Comparison of ENCODE assay signal across 21 mouse cellular contexts in genomic region chr3:54892218-54892617, GRCm38 (mm10). TPM values are rescaled to one million over a fixed set of nuclear protein-coding genes. Genes with fewer than 3 reads are reported as not detected.
"Had no signal": no experiment of that assay in that cellular context is flagged by ENCODE, and none has a peak within 500 bp of the region (broad histone marks: within the 10 kb centered on the region; RNA-seq: fewer than 3 reads in every experiment).

No protein-coding gene starts in this region.

- H3K9ac ChIP-seq: limb, embryonic 12.5 days; liver, embryonic 13.5 days; liver, postnatal 0 days; lung, embryonic 15.5 days; midbrain, embryonic 12.5 days; neural tube, embryonic 12.5 days; stomach, embryonic 15.5 days had no signal

- H3K4me2 ChIP-seq: limb, embryonic 12.5 days; liver, embryonic 13.5 days; lung, embryonic 15.5 days; midbrain, embryonic 12.5 days; neural tube, embryonic 12.5 days; stomach, embryonic 15.5 days had no signal

- H3K4me3 ChIP-seq: layer of hippocampus, adult 2 months; limb, embryonic 12.5 days; liver, embryonic 13.5 days; lung, embryonic 15.5 days; megakaryocyte, embryonic 14.5 days; midbrain, embryonic 12.5 days; neural tube, embryonic 12.5 days; stomach, embryonic 15.5 days had no signal

- H3K27ac ChIP-seq: layer of hippocampus, adult 2 months; limb, embryonic 12.5 days; liver, embryonic 13.5 days; lung, embryonic 15.5 days; macrophage; midbrain, embryonic 12.5 days; neural tube, embryonic 12.5 days; stomach, embryonic 15.5 days had no signal

- H3K4me1 ChIP-seq: liver, embryonic 13.5 days; lung, embryonic 15.5 days; megakaryocyte, embryonic 14.5 days; neural tube, embryonic 12.5 days; stomach, embryonic 15.5 days had no signal

- ATAC-seq: liver, postnatal 0 days had no signal

- H3K9me3 ChIP-seq: limb, embryonic 12.5 days; liver, embryonic 13.5 days; lung, embryonic 15.5 days; midbrain, embryonic 12.5 days; neural tube, embryonic 12.5 days; stomach, embryonic 15.5 days had no signal

- DNase-seq: kidney, postnatal 10 days; kidney, postnatal 4 days; liver; liver, embryonic 13.5 days; liver, postnatal 0 days; lung, postnatal 14 days; right cerebral cortex, postnatal 14 days; thymus, adult 2 months; thymus, postnatal 25 days had no signal

- H3K27me3 ChIP-seq: limb, embryonic 12.5 days; liver, embryonic 13.5 days; lung, embryonic 15.5 days; megakaryocyte, embryonic 14.5 days; midbrain, embryonic 12.5 days; neural tube, embryonic 12.5 days; stomach, embryonic 15.5 days had no signal

- H3K36me3 ChIP-seq: limb, embryonic 12.5 days; liver, embryonic 13.5 days; lung, embryonic 15.5 days; midbrain, embryonic 12.5 days; neural tube, embryonic 12.5 days; stomach, embryonic 15.5 days had no signal

RNA-seq across cellular contexts. Expression of gene Sertm1, which starts 23.5 kb away (rescaled TPM):
- total RNA-seq: monocyte, adult 5-6 weeks; neutrophil, adult 5-6 weeks had no signal
- polyA plus RNA-seq: limb, embryonic 12.5 days; lung, embryonic 15.5 days; macrophage; spleen, adult 2 months; urinary bladder, adult 2 months had no signal
